Mouse (Mus musculus): ENCODE data around the gene Gne. TPM values are rescaled to one million over a fixed set of nuclear protein-coding genes. Genes with fewer than 3 reads are reported as not detected.

The Gne gene
- 10 to 100 TPM; 43.0 to 44.1 TPM for polyA plus RNA-seq (2017; shearing (Covaris generic))

GRCm38 (mm10) chr4:44083945-44084344 lies at the start of gene Gne:
TSS of gene Gne (minus strand) at chr4:44084177.

GRCm38 (mm10) chr4:44004126-44004525 lies 79.9 kb downstream of the Gne start, which contains the start of gene Clta:
TSS of gene Clta (plus strand) at chr4:44004452.

Other genes starting within 250 kb of the Gne start
- gene Olfr157, start 244.0 kb downstream of the Gne start, polyA plus RNA-seq (2017; shearing (Covaris generic)), result under 1 TPM in 1 of 2 experiments, not detected in 1; 0.31 TPM
- under 1 TPM in 1 of 2 experiments, not detected in 1; 0.27 TPM for gene Olfr155, start 232.6 kb downstream of the Gne start, polyA plus RNA-seq (2017; shearing (Covaris generic))
- 1 to 10 TPM; 3.2 to 7.0 TPM for gene Reck, start 208.6 kb downstream of the Gne start, polyA plus RNA-seq (2017; shearing (Covaris generic))
- gene Glipr2, start 126.8 kb downstream of the Gne start, polyA plus RNA-seq (2017; shearing (Covaris generic)), result 100 to 1,000 TPM; 303 to 427 TPM
- gene Ccin, start 100.7 kb downstream of the Gne start, polyA plus RNA-seq (2017; shearing (Covaris generic)), result not detected
- 100 to 1,000 TPM; 197 to 205 TPM for gene Clta, start 79.7 kb downstream of the Gne start, polyA plus RNA-seq (2017; shearing (Covaris generic))
- 10 to 100 TPM; 48.7 to 71.5 TPM for gene Rnf38, start 149.6 kb upstream of the Gne start, polyA plus RNA-seq (2017; shearing (Covaris generic))
- 10 to 100 TPM in 1 of 2 experiments, 1 to 10 TPM in 1; 9.9 to 10.3 TPM for gene Melk, start 216.7 kb upstream of the Gne start, polyA plus RNA-seq (2017; shearing (Covaris generic))